Mouse (Mus musculus) forebrain, embryonic 13.5 days (tissue): ENCODE data around the gene Psmb9. TPM values are rescaled to one million over a fixed set of nuclear protein-coding genes. Genes with fewer than 3 reads are reported as not detected.

Experiments used
- ATAC-seq: fragments of 200-750 bp; cut with Nextera tagmentation; 2 replicates; pipeline ENCODE4 v1.8.0; 2017
- H3K27ac ChIP-seq: fragments of 300-500 bp; sonication (generic); 2 replicates; pipeline ENCODE4 v1.5.1; 2015; ENCODE audit warnings: inconsistent platforms, mild to moderate bottlenecking, moderate library complexity
- H3K27me3 ChIP-seq: fragments of 300-500 bp; sonication (generic); 2 replicates; pipeline ENCODE4 v1.6.1; 2015; ENCODE audit warnings: mild to moderate bottlenecking, inconsistent platforms
- H3K36me3 ChIP-seq: fragments of 300-500 bp; sonication (generic); 2 replicates; pipeline ENCODE4 v1.6.1; 2015; ENCODE audit warnings: mild to moderate bottlenecking, inconsistent platforms; ENCODE audit not compliant: poor library complexity, severe bottlenecking
- H3K4me1 ChIP-seq: fragments of 300-500 bp; sonication (generic); 2 replicates; pipeline ENCODE4 v1.6.1; 2015; ENCODE audit warnings: inconsistent platforms
- H3K4me2 ChIP-seq: fragments of 300-500 bp; sonication (generic); 2 replicates; pipeline ENCODE4 v1.6.1; 2015; ENCODE audit warnings: inconsistent platforms, mild to moderate bottlenecking, moderate library complexity
- H3K4me3 ChIP-seq: fragments of 300-500 bp; sonication (generic); 2 replicates; pipeline ENCODE4 v1.5.1; 2015; ENCODE audit warnings: mild to moderate bottlenecking, inconsistent platforms
- H3K9ac ChIP-seq: fragments of 300-500 bp; sonication (generic); 2 replicates; pipeline ENCODE4 v1.6.1; 2015; ENCODE audit warnings: mild to moderate bottlenecking, inconsistent platforms
- H3K9me3 ChIP-seq: fragments of 300-500 bp; sonication (generic); replicated peaks from 2 replicates; pipeline ENCODE4 v1.6.1; 2016; ENCODE audit warnings: inconsistent platforms
- WGBS: fragments of 180-500 bp; shearing (Covaris S2); methylation state at CpG from one replicate; pipeline ENCODE4 v1.1.7; 2015; 5-methylcytosine and 5-hydroxymethylcytosine counted together
- polyA plus RNA-seq: library from polyadenylated mRNA; unstranded; fragments of >200 nt; fragmentation: Nextera tagmentation; extraction: Ambion mirVana; gene quantifications from 2 replicates; pipeline ENCODE4 v1.2.1, GENCODE M21; 2015

Psmb9 gene
- polyA plus RNA-seq, 1 experiment from 2014 or later = 0.43 TPM

DNA sequence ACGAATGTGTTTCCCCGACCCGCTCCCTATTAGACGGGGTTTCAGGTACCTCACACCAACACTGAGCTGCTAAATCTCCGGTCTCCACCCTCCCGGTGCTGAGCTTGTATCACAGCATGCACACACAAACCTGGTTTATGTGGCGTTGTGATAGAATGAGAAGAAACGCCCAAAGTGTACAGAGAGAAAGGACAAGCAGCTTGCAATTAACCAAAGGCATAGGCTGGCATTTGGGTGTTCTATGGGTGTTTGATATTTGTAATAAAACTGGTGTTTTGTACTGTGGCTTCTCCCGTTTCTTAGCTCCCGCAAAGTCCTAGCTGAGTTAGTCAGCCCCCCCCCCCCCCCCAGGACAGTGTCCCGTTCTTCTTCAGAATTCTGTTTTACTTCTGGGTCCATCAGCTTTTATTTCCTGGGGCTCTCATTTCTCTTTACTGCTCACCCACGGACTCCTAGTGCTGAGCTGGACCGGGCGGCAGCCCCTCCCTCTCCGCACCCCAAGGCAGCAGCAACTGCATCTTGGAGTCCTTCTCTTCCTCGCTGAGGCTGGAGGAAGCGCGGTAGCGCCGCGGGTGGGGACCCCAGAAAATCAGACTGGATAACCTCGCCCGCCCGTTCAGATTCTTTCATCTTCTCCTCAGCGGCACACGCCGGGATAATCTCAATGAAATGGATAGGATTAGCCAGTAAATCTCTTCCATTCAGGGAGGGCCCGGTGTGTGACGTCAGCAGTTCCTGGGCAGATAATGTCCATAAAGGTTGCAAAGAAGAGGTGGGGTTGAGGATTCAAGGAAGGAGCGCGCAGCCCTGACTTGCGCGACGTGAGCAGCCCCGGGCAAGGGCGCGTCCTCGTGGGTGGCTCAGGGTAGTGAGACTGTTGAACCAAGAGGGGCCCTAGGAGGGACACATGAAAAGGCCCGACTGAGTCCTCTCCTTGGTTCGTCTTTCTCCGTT is 9.7 kb upstream of the Psmb9 start, which contains the start of gene Psmb8:
Gene Psmb8, plus strand, starts transcription at position 781 of the 954 bp plus-strand sequence.
- peak; percentile 84 for ATAC-seq
- H3K36me3 ChIP-seq = no peaks in the 10 kb centered on the region
- no peaks in the 10 kb centered on the region for H3K9me3 ChIP-seq
- 5% methylated on average over 41 of the region's 41 CpGs for WGBS
- H3K27ac ChIP-seq = no peak within 1 kb of the TSS
- H3K4me1 ChIP-seq = peaks cover 17% of the 10 kb centered on the region
- peak within 1 kb of the TSS; percentile 63 for H3K4me2 ChIP-seq
- peaks cover 90% of the 10 kb centered on the region for H3K27me3 ChIP-seq
- H3K9ac ChIP-seq = peak within 1 kb of the TSS; percentile 60
- H3K4me3 ChIP-seq = peak within 1 kb of the TSS; percentile 39

GRCm38 (mm10) chr17:34196491-34196890 is 8.9 kb upstream of the Psmb9 start:
- H3K27ac ChIP-seq = no peak overlapping the region
- H3K9me3 ChIP-seq = no peaks in the 10 kb centered on the region
- H3K4me3 ChIP-seq = peak overlapping the region; percentile 39
- H3K36me3 ChIP-seq = no peaks in the 10 kb centered on the region
- peaks cover 94% of the 10 kb centered on the region for H3K27me3 ChIP-seq
- no peak for ATAC-seq
- peaks cover 17% of the 10 kb centered on the region for H3K4me1 ChIP-seq
- 33% methylated on average over 12 of the region's 12 CpGs for WGBS
- H3K4me2 ChIP-seq = 0 out of 2 replicates have a peak overlapping the region, but pooled peaks have one; percentile 63
- no peak overlapping the region for H3K9ac ChIP-seq

DNA sequence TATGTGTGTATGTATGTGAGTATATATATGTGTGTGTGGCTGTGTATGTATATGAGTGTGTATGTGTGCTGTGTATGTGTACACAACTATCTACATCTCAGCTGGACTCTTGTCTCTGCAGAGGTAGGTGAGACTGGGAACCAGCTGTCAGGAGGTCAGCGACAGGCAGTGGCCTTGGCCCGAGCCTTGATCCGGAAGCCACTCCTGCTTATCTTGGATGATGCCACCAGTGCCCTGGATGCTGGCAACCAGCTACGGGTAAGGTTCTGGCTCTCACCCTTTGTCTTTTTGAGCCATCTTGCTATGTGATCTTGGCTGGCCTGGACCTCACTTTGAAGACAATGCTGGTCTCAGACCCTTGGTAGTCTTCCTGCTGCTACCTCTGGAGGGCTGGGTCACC is 7.2 kb upstream of the Psmb9 start:
- no peak overlapping the region for H3K9ac ChIP-seq
- no peak for ATAC-seq
- no peak overlapping the region for H3K4me3 ChIP-seq
- H3K36me3 ChIP-seq = no peaks in the 10 kb centered on the region
- H3K9me3 ChIP-seq = no peaks in the 10 kb centered on the region
- H3K27me3 ChIP-seq = peaks cover 94% of the 10 kb centered on the region
- no peak overlapping the region for H3K27ac ChIP-seq
- WGBS = 85% methylated on average over 4 of the region's 4 CpGs
- H3K4me2 ChIP-seq = no peak overlapping the region
- peaks cover 17% of the 10 kb centered on the region for H3K4me1 ChIP-seq

GRCm38 (mm10) chr17:34193468-34193867 is 5.9 kb upstream of the Psmb9 start:
- no peaks in the 10 kb centered on the region for H3K36me3 ChIP-seq
- no peak for ATAC-seq
- no peaks in the 10 kb centered on the region for H3K9me3 ChIP-seq
- no peak overlapping the region for H3K27ac ChIP-seq
- no peak overlapping the region for H3K4me2 ChIP-seq
- 51% methylated on average over 8 of the region's 8 CpGs for WGBS
- H3K4me3 ChIP-seq = no peak overlapping the region
- H3K9ac ChIP-seq = no peak overlapping the region
- H3K4me1 ChIP-seq = peaks cover 17% of the 10 kb centered on the region
- H3K27me3 ChIP-seq = peaks cover 92% of the 10 kb centered on the region

GRCm38 (mm10) chr17:34192852-34193251 is 5.3 kb upstream of the Psmb9 start:
- 21% methylated on average over 16 of the region's 16 CpGs for WGBS
- Histone ChIP-seq H3K27me3 (peaks cover 92% of the 10 kb centered on the region), H3K9me3 (no peaks in the 10 kb centered on the region), H3K9ac (no peak overlapping the region), H3K27ac (no peak overlapping the region), H3K4me1 (peaks cover 16% of the 10 kb centered on the region), H3K4me3 (no peak overlapping the region), H3K36me3 (no peaks in the 10 kb centered on the region), H3K4me2 (no peak overlapping the region)
- no peak for ATAC-seq

- Histone ChIP-seq H3K27ac (no peak overlapping the region), H3K36me3 (no peaks in the 10 kb centered on the region), H3K9ac (no peak overlapping the region), H3K4me2 (no peak overlapping the region), H3K4me3 (no peak overlapping the region), H3K9me3 (no peaks in the 10 kb centered on the region), H3K4me1 (peaks cover 16% of the 10 kb centered on the region), H3K27me3 (peaks cover 89% of the 10 kb centered on the region)
- WGBS = 67% methylated on average over 6 of the region's 6 CpGs
- no peak for ATAC-seq
These were observed 1.4 kb upstream of the Psmb9 start for GRCm38 (mm10) chr17:34188986-34189385.

DNA sequence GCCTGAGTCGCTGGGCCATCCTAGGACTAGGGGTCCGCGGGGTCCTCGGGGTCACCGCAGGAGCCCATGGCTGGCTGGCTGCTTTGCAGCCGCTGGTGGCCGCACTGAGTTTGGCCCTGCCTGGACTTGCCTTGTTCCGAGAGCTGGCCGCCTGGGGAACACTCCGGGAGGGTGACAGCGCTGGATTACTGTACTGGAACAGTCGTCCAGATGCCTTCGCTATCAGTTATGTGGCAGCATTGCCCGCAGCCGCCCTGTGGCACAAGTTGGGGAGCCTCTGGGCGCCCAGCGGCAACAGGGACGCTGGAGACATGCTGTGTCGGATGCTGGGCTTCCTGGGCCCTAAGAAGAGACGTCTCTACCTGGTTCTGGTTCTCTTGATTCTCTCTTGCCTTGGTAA is 446 bp upstream of the Psmb9 start:
- H3K9ac ChIP-seq = peak overlapping the region; percentile 61
- ATAC-seq = no peak
- H3K4me3 ChIP-seq = peak overlapping the region; percentile 46
- no peaks in the 10 kb centered on the region for H3K36me3 ChIP-seq
- WGBS = 3% methylated on average over 20 of the region's 20 CpGs
- peaks cover 91% of the 10 kb centered on the region for H3K27me3 ChIP-seq
- H3K4me1 ChIP-seq = peaks cover 16% of the 10 kb centered on the region
- peak overlapping the region; percentile 81 for H3K4me2 ChIP-seq
- no peaks in the 10 kb centered on the region for H3K9me3 ChIP-seq
- H3K27ac ChIP-seq = no peak overlapping the region

DNA sequence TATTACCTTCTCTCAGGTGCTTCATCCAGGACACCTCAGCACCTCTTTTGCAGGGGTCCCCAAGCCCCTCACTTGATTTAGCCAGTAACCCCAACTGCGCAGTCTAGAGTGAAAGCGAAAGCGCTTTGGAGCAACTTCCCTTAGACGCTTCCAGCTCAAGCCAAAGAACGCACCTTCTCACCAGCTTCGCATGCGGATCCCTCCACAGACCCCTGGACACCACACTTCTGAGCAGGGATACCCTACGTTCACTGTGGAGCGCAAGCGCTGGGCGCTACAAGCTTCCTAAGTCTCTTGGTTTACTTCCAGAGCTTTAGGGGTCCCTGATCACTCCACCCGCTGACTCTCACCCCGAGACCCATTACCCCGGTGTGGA is 691 bp downstream of the Psmb9 start:
- no peaks in the 10 kb centered on the region for H3K9me3 ChIP-seq
- H3K27me3 ChIP-seq = peaks cover 81% of the 10 kb centered on the region
- no peak overlapping the region for H3K27ac ChIP-seq
- peaks cover 16% of the 10 kb centered on the region for H3K4me1 ChIP-seq
- 3% methylated on average over 14 of the region's 14 CpGs for WGBS
- H3K9ac ChIP-seq = peak overlapping the region; percentile 61
- peak; percentile 52 for ATAC-seq
- peak overlapping the region; percentile 46 for H3K4me3 ChIP-seq
- H3K4me2 ChIP-seq = peak overlapping the region; percentile 81
- H3K36me3 ChIP-seq = no peaks in the 10 kb centered on the region

DNA sequence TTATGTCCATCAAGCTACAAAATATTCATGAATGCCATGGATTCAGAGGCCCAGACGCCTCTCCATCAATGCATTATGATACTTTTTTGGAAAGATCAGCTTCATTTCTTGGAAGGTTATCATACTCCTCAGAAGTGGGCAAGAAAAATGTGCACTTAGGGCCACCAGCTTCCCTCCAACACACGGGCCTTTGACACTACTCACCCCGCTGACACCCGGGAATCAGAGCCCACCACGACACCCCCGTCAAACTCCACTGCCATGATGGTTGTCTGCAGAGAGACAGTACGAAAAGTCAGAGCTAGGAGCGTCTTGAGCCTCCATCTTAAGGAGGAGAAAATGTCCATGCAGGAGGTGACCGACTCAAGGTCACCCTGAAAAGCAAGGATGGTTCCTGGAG is 2.0 kb downstream of the Psmb9 start:
- H3K4me2 ChIP-seq = no peak overlapping the region
- H3K27ac ChIP-seq = no peak overlapping the region
- H3K4me3 ChIP-seq = no peak overlapping the region
- no peaks in the 10 kb centered on the region for H3K36me3 ChIP-seq
- 89% methylated on average over 9 of the region's 9 CpGs for WGBS
- peaks cover 69% of the 10 kb centered on the region for H3K27me3 ChIP-seq
- no peak for ATAC-seq
- no peak overlapping the region for H3K9ac ChIP-seq
- peaks cover 16% of the 10 kb centered on the region for H3K4me1 ChIP-seq
- H3K9me3 ChIP-seq = no peaks in the 10 kb centered on the region

- no peaks in the 10 kb centered on the region for H3K36me3 ChIP-seq
- H3K27me3 ChIP-seq = peaks cover 53% of the 10 kb centered on the region
- ATAC-seq = no peak
- H3K9ac ChIP-seq = no peak overlapping the region
- no peak overlapping the region for H3K27ac ChIP-seq
- no peak overlapping the region for H3K4me2 ChIP-seq
- WGBS = 81% methylated on average over 15 of the region's 15 CpGs
- H3K4me3 ChIP-seq = no peak overlapping the region
- no peaks in the 10 kb centered on the region for H3K9me3 ChIP-seq
- H3K4me1 ChIP-seq = peaks cover 16% of the 10 kb centered on the region
These were observed 3.9 kb downstream of the Psmb9 start for GRCm38 (mm10) chr17:34183564-34184219.

- H3K36me3 ChIP-seq = no peaks in the 10 kb centered on the region
- peaks cover 15% of the 10 kb centered on the region; the same call in 1 of the 2 replicates for H3K9me3 ChIP-seq
- no peak overlapping the region for H3K27ac ChIP-seq
- H3K27me3 ChIP-seq = peaks cover 21% of the 10 kb centered on the region
- no peak overlapping the region for H3K4me2 ChIP-seq
- ATAC-seq = no peak
- no peaks in the 10 kb centered on the region for H3K4me1 ChIP-seq
- H3K9ac ChIP-seq = no peak overlapping the region
- WGBS = 75% methylated on average over 13 of the region's 13 CpGs
- H3K4me3 ChIP-seq = no peak overlapping the region
These were observed 7.4 kb downstream of the Psmb9 start for GRCm38 (mm10) chr17:34179913-34180859.
